Mouse (Mus musculus) megakaryocyte, embryonic 14.5 days (primary cell): ENCODE data around the gene Klf14. TPM values are rescaled to one million over a fixed set of nuclear protein-coding genes. Genes with fewer than 3 reads are reported as not detected.

Experiments
- H3K27me3 ChIP-seq: replicated peaks from 2 replicates; pipeline ENCODE3; 2012; ENCODE audit warnings: inconsistent platforms
- H3K36me3 ChIP-seq: replicated peaks from 2 replicates; pipeline ENCODE3; 2012; ENCODE audit warnings: low read length, inconsistent platforms, mixed read lengths
- H3K4me1 ChIP-seq: 2 replicates; pipeline ENCODE4 v1.6.1; 2012; ENCODE audit warnings: inconsistent platforms
- H3K4me3 ChIP-seq: replicated peaks from 2 replicates; pipeline ENCODE3; 2012; ENCODE audit warnings: moderate library complexity, mild to moderate bottlenecking, inconsistent platforms
- H3K9me3 ChIP-seq: 2 replicates; pipeline ENCODE4 v1.6.1; 2012; ENCODE audit warnings: inconsistent platforms
- FLI1 ChIP-seq: IDR thresholded peaks from 2 replicates; pipeline ENCODE4 v1.6.1; 2012; ENCODE audit warnings: low read length, inconsistent platforms, mixed read lengths
- GATA1 ChIP-seq: IDR thresholded peaks from 3 replicates; pipeline ENCODE4 v1.6.1; 2012; ENCODE audit warnings: mixed read lengths, low read length, inconsistent platforms, borderline replicate concordance
- polyA plus RNA-seq: library from polyadenylated mRNA; stranded (reverse); fragments of >175 nt; gene quantifications from 2 replicates; pipeline ENCODE4 v1.2.3, GENCODE M21; 2012; ENCODE audit warnings: low replicate concordance; ENCODE audit not compliant: insufficient read depth

Klf14 gene
- polyA plus RNA-seq, 1 experiment: not detected

- peaks cover 5% of the 10 kb centered on the region for H3K4me1 ChIP-seq
- H3K4me3 ChIP-seq: no peak overlapping the region
- peaks cover 29% of the 10 kb centered on the region for H3K27me3 ChIP-seq
- H3K9me3 ChIP-seq: 0 out of 2 replicates have a peak, but pooled peaks cover 5% of the 10 kb centered on the region
- no peaks in the 10 kb centered on the region for H3K36me3 ChIP-seq
- TF ChIP-seq FLI1 (no peak), GATA1 (no peak)
Observed at GRCm38 (mm10) chr6:30922821-30923220, 36.1 kb downstream of the Klf14 start.

- 0 out of 2 replicates have a peak, but pooled peaks cover 5% of the 10 kb centered on the region for H3K9me3 ChIP-seq
- peaks cover 5% of the 10 kb centered on the region for H3K4me1 ChIP-seq
- peaks cover 34% of the 10 kb centered on the region for H3K27me3 ChIP-seq
- no peaks in the 10 kb centered on the region for H3K36me3 ChIP-seq
- H3K4me3 ChIP-seq: no peak overlapping the region
- TF ChIP-seq FLI1 (no peak), GATA1 (no peak)
Observed at GRCm38 (mm10) chr6:30921826-30922225, 37.1 kb downstream of the Klf14 start.

- H3K4me1 ChIP-seq: peaks cover 5% of the 10 kb centered on the region
- TF ChIP-seq GATA1: no peak
- peaks cover 34% of the 10 kb centered on the region for H3K27me3 ChIP-seq
- peak overlapping the region; percentile 79 for H3K4me3 ChIP-seq
- H3K9me3 ChIP-seq: 0 out of 2 replicates have a peak, but pooled peaks cover 5% of the 10 kb centered on the region
- no peaks in the 10 kb centered on the region for H3K36me3 ChIP-seq
Observed at GRCm38 (mm10) chr6:30920834-30921675, 37.8 kb downstream of the Klf14 start.

GRCm38 (mm10) chr6:30915473-30915872 is 43.4 kb downstream of the Klf14 start, which contains the start of gene Tsga13:
Tsga13 (minus strand) TSS chr6:30915573.
- H3K4me1 ChIP-seq: peaks cover 3% of the 10 kb centered on the region; the same call in 1 of the 2 replicates
- no peak for TF ChIP-seq FLI1
- no peak for TF ChIP-seq GATA1

GRCm38 (mm10) chr6:30907970-30908369 is 50.9 kb downstream of the Klf14 start:
- Histone ChIP-seq H3K36me3 (no peaks in the 10 kb centered on the region), H3K4me1 (peaks cover 3% of the 10 kb centered on the region; the same call in 1 of the 2 replicates), H3K4me3 (no peak overlapping the region), H3K9me3 (0 out of 2 replicates have a peak, but pooled peaks cover 3% of the 10 kb centered on the region), H3K27me3 (peaks cover 33% of the 10 kb centered on the region)
- TF ChIP-seq GATA1 (no peak), FLI1 (no peak)

More at GRCm38 (mm10) chr6:30915473-30915872, 43.4 kb downstream of the Klf14 start, which contains the start of gene Tsga13:
- Histone ChIP-seq H3K9me3 (0 out of 2 replicates have a peak, but pooled peaks cover 3% of the 10 kb centered on the region), H3K4me3 (no peak within 1 kb of the TSS), H3K36me3 (no peaks in the 10 kb centered on the region), H3K27me3 (peaks cover 30% of the 10 kb centered on the region)

Other genes starting within 250 kb of the Klf14 start
- gene Mest, start 235.5 kb downstream of the Klf14 start, polyA plus RNA-seq: 48.4 and 174 TPM in 2 replicates
- 1.3 TPM in 1 of 2 replicates, not detected in the other for gene Copg2, start 62.3 kb downstream of the Klf14 start, polyA plus RNA-seq
- gene Tsga13, start 43.5 kb downstream of the Klf14 start, polyA plus RNA-seq: not detected in 2 replicates